Mouse (Mus musculus) left cerebral cortex, postnatal 14 days (tissue): ENCODE results near the gene Dab2. TPM values are rescaled to one million over a fixed set of nuclear protein-coding genes. Genes with fewer than 3 reads are reported as not detected.

ENCODE experiments used
- DNase-seq, 2 experiments: peaks; one replicate each; pipeline ENCODE4 v3.0.0; 2021 to 2022; ENCODE audit warnings: low spot score in 2 of 2, mixed read lengths in 1 of 2
- intact Hi-C: fragments of 180-260 bp; cut with DNase I; formaldehyde crosslinking; loops from one replicate; pipeline ENCODE4 v1.15.1; 2025
- long read RNA-seq, 2 experiments: library from polyadenylated mRNA; stranded (forward); transcript quantifications; one replicate each; pipeline ENCODE4 v2.0.0; 2021
- total RNA-seq, 2 experiments: library from RNA; stranded (reverse); gene quantifications; 2 replicates each; pipeline ENCODE4 v1.2.3; 2021

Gene Dab2
- total RNA-seq, result 10 to 100 TPM; 20.0 to 21.3 TPM
- long read RNA-seq, experiment 1, full-length matches to known transcripts, result 11 of 15 reads
- long read RNA-seq, experiment 1, partial matches to known transcripts, result 1 of 15 reads
- long read RNA-seq, experiment 1, other reads (novel, unspliced or antisense), result 3 of 15 reads
- long read RNA-seq, experiment 2, full-length matches to known transcripts, result 14 of 22 reads
- long read RNA-seq, experiment 2, partial matches to known transcripts, result 4 of 22 reads
- long read RNA-seq, experiment 2, other reads (novel, unspliced or antisense), result 4 of 22 reads

GRCm38 (mm10) chr15:6299554-6299953, at the start of gene Dab2:
Dab2 (plus strand) TSS chr15:6299788.
- intact Hi-C loops, result no loop called here
- DNase-seq, result no peak

GRCm38 (mm10) chr15:6253471-6253870, 46.1 kb upstream of the Dab2 start:
- no peak for DNase-seq
- intact Hi-C loops, result no loop called here

GRCm38 (mm10) chr15:6254383-6254782, 45.2 kb upstream of the Dab2 start:
- no peak for DNase-seq
- intact Hi-C loops, result no loop called here

- intact Hi-C loops, result no loop called here
- no peak for DNase-seq
These were observed 42.5 kb upstream of the Dab2 start for GRCm38 (mm10) chr15:6257049-6257448.

- intact Hi-C loops, result no loop called here
- peak in 1 of 2 experiments; percentile 10 for DNase-seq
These were observed 39.4 kb upstream of the Dab2 start for GRCm38 (mm10) chr15:6259957-6260740.

- intact Hi-C loops, result no loop called here
- no peak for DNase-seq
These were observed 38.7 kb upstream of the Dab2 start for GRCm38 (mm10) chr15:6260741-6261430.

GRCm38 (mm10) chr15:6267147-6267758, 32.3 kb upstream of the Dab2 start:
- intact Hi-C loops, result no loop called here
- no peak for DNase-seq

- peak in 1 of 2 experiments; percentile 12 for DNase-seq
- intact Hi-C loops, result no loop called here
These were observed 20.8 kb upstream of the Dab2 start for GRCm38 (mm10) chr15:6278606-6279468.

- DNase-seq, result peak; percentile 13 to 50
- intact Hi-C loops, result no loop called here
These were observed 19.6 kb upstream of the Dab2 start for GRCm38 (mm10) chr15:6280021-6280451.

GRCm38 (mm10) chr15:6283249-6283648, 16.3 kb upstream of the Dab2 start:
- no peak for DNase-seq
- intact Hi-C loops, result no loop called here

- DNase-seq, result no peak
- intact Hi-C loops, result no loop called here
These were observed 3.5 kb upstream of the Dab2 start for GRCm38 (mm10) chr15:6296071-6296470.

- intact Hi-C loops, result no loop called here
- no peak for DNase-seq
These were observed 862 bp upstream of the Dab2 start for GRCm38 (mm10) chr15:6298726-6299125.

GRCm38 (mm10) chr15:6302219-6302618, 2.6 kb downstream of the Dab2 start:
- no peak for DNase-seq
- intact Hi-C loops, result no loop called here

GRCm38 (mm10) chr15:6303822-6304221, 4.2 kb downstream of the Dab2 start:
- intact Hi-C loops, result no loop called here
- DNase-seq, result no peak

GRCm38 (mm10) chr15:6309633-6310032, 10.0 kb downstream of the Dab2 start:
- intact Hi-C loops, result no loop called here
- DNase-seq, result no peak

- DNase-seq, result no peak
- intact Hi-C loops, result no loop called here
These were observed 10.8 kb downstream of the Dab2 start for GRCm38 (mm10) chr15:6310417-6310816.

- no peak for DNase-seq
- intact Hi-C loops, result no loop called here
These were observed 12.8 kb downstream of the Dab2 start for GRCm38 (mm10) chr15:6312396-6312795.

GRCm38 (mm10) chr15:6319352-6319751, 19.8 kb downstream of the Dab2 start:
- no peak for DNase-seq
- intact Hi-C loops, result no loop called here

- no peak for DNase-seq
- intact Hi-C loops, result no loop called here
These were observed 20.9 kb downstream of the Dab2 start for GRCm38 (mm10) chr15:6320501-6320900.
